In the genomic region with DNA sequence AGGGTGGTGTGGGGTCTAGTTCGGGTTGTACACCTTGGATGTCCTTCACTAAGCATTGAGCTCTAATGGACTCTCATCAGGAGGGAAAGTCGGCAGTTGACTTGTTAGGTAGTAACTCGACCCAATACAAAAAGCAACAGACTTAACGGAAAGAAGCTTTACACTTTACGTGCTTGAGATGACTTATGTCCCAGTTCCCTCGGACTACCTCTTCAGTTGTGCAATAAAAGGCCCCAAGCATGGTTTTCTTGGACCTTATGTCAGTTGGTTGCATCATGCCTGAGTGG, we compare ENCODE assay signal across 8 mouse cellular contexts. TPM values are rescaled to one million over a fixed set of nuclear protein-coding genes. Genes with fewer than 3 reads are reported as not detected.
DNase-seq lines count a peak whose midpoint lies in the region; ATAC-seq lines count a peak whose summit lies in the region.

No protein-coding gene starts in this region.

- H3K4me2 ChIP-seq in heart, embryonic 12.5 days, result peak overlapping the region; percentile 67
- H3K4me2 ChIP-seq in hindbrain, embryonic 13.5 days, result peak overlapping the region; percentile 88
- H3K4me2 ChIP-seq in midbrain, embryonic 11.5 days, result peak overlapping the region; percentile 83

- no peak for ATAC-seq in heart, embryonic 12.5 days (ENCODE audit: insufficient number of reproducible peaks, low FRiP score)
- peak; percentile 3 for ATAC-seq in activated CD4-positive, CD25-positive, alpha-beta regulatory T cell, adult 4 months
- no peak for ATAC-seq in hindbrain, embryonic 13.5 days (ENCODE audit: low FRiP score)
- no peak for ATAC-seq in midbrain, embryonic 11.5 days (ENCODE audit: low FRiP score)

- H3K4me1 ChIP-seq in heart, embryonic 12.5 days (replicated peaks), result peaks cover 36% of the 10 kb centered on the region
- H3K4me1 ChIP-seq in hindbrain, embryonic 13.5 days (replicated peaks), result peaks cover 52% of the 10 kb centered on the region
- H3K4me1 ChIP-seq in midbrain, embryonic 11.5 days (ENCODE audit: control insufficient read depth, insufficient read depth, low read length), result peaks cover 23% of the 10 kb centered on the region

- WGBS in heart, embryonic 12.5 days, result under 1% methylated on average over 6 of the region's 6 CpGs
- 0% methylated on average over 6 of the region's 6 CpGs for WGBS in hindbrain, embryonic 13.5 days
- 0% methylated on average over 6 of the region's 6 CpGs for WGBS in midbrain, embryonic 11.5 days

- H3K27ac ChIP-seq in heart, embryonic 12.5 days (ENCODE audit: poor library complexity, severe bottlenecking), result peak overlapping the region; percentile 99
- peak overlapping the region; percentile 100 for H3K27ac ChIP-seq in hindbrain, embryonic 13.5 days
- H3K27ac ChIP-seq in midbrain, embryonic 11.5 days (ENCODE audit: low read depth, low read length), result peak overlapping the region; percentile 99

- peaks cover 13% of the 10 kb centered on the region for H3K36me3 ChIP-seq in heart, embryonic 12.5 days
- peaks cover 8% of the 10 kb centered on the region for H3K36me3 ChIP-seq in hindbrain, embryonic 13.5 days
- H3K36me3 ChIP-seq in midbrain, embryonic 11.5 days (ENCODE audit: control insufficient read depth, insufficient read depth, low read length), result peaks cover 6% of the 10 kb centered on the region; the same call in 1 of the 2 replicates

- no peaks in the 10 kb centered on the region for H3K9me3 ChIP-seq in heart, embryonic 12.5 days (replicated peaks)
- H3K9me3 ChIP-seq in hindbrain, embryonic 13.5 days, result no peaks in the 10 kb centered on the region
- H3K9me3 ChIP-seq in midbrain, embryonic 11.5 days (ENCODE audit: control insufficient read depth, low read length), result no peaks in the 10 kb centered on the region

- no peak for DNase-seq in heart, postnatal 4 days
- no peak for DNase-seq in midbrain, embryonic 11.5 days (ENCODE audit: low spot score, missing footprints)
- DNase-seq in urinary bladder, postnatal 10 days (ENCODE audit: low spot score), result no peak
- DNase-seq in thymus, postnatal 14 days, result no peak
- DNase-seq in B cell, adult 2 months, result no peak

- peak overlapping the region; percentile 96 for H3K9ac ChIP-seq in heart, embryonic 12.5 days
- H3K9ac ChIP-seq in hindbrain, embryonic 13.5 days, result peak overlapping the region; percentile 99
- H3K9ac ChIP-seq in midbrain, embryonic 11.5 days (ENCODE audit: low read length), result peak overlapping the region; percentile 97

- H3K27me3 ChIP-seq in heart, embryonic 12.5 days (replicated peaks), result no peaks in the 10 kb centered on the region
- no peaks in the 10 kb centered on the region for H3K27me3 ChIP-seq in hindbrain, embryonic 13.5 days
- H3K27me3 ChIP-seq in midbrain, embryonic 11.5 days (ENCODE audit: control insufficient read depth, insufficient read depth, low read length), result no peaks in the 10 kb centered on the region

- H3K4me3 ChIP-seq in heart, embryonic 12.5 days, result peak overlapping the region; percentile 87
- peak overlapping the region; percentile 81 for H3K4me3 ChIP-seq in hindbrain, embryonic 13.5 days
- H3K4me3 ChIP-seq in midbrain, embryonic 11.5 days (ENCODE audit: low read depth, low read length), result peak overlapping the region; percentile 78

RNA-seq across cellular contexts. Expression of gene Btf3l4, which starts 0.4 kb away (rescaled TPM):
- polyA plus RNA-seq in heart, embryonic 12.5 days (2016; fragmentation: Nextera tagmentation; extraction: Ambion mirVana), result 182 and 186 TPM in 2 replicates
- total RNA-seq in heart, postnatal 4 days (2021), result 100 to 1,000 TPM; 130 to 132 TPM
- polyA plus RNA-seq in activated CD4-positive, CD25-positive, alpha-beta regulatory T cell, adult 4 months (2017; shearing (Covaris generic)), result 10 to 100 TPM; 72.3 to 73.4 TPM
- 218 and 222 TPM in 2 replicates for polyA plus RNA-seq in hindbrain, embryonic 13.5 days (2015; fragmentation: Nextera tagmentation; extraction: Ambion mirVana)
- polyA plus RNA-seq in midbrain, embryonic 11.5 days (2014; fragmentation: Nextera tagmentation; extraction: Ambion mirVana), result 284 and 311 TPM in 2 replicates

RNA-seq across cellular contexts. Expression of gene Txndc12, which starts 0.6 kb away (rescaled TPM):
- 138 and 141 TPM in 2 replicates for polyA plus RNA-seq in heart, embryonic 12.5 days (2016; fragmentation: Nextera tagmentation; extraction: Ambion mirVana)
- 10 to 100 TPM; 83.3 to 86.4 TPM for total RNA-seq in heart, postnatal 4 days (2021)
- polyA plus RNA-seq in activated CD4-positive, CD25-positive, alpha-beta regulatory T cell, adult 4 months (2017; shearing (Covaris generic)), result 10 to 100 TPM; 58.5 to 69.9 TPM
- 75.1 and 79.5 TPM in 2 replicates for polyA plus RNA-seq in hindbrain, embryonic 13.5 days (2015; fragmentation: Nextera tagmentation; extraction: Ambion mirVana)
- 112 and 113 TPM in 2 replicates for polyA plus RNA-seq in midbrain, embryonic 11.5 days (2014; fragmentation: Nextera tagmentation; extraction: Ambion mirVana)

RNA-seq across cellular contexts. Expression of gene Kti12, which starts 13.8 kb away (rescaled TPM):
- 25.9 and 30.8 TPM in 2 replicates for polyA plus RNA-seq in heart, embryonic 12.5 days (2016; fragmentation: Nextera tagmentation; extraction: Ambion mirVana)
- 10 to 100 TPM; 16.5 to 17.2 TPM for total RNA-seq in heart, postnatal 4 days (2021)
- 10 to 100 TPM; 12.7 to 13.4 TPM for polyA plus RNA-seq in activated CD4-positive, CD25-positive, alpha-beta regulatory T cell, adult 4 months (2017; shearing (Covaris generic))
- polyA plus RNA-seq in hindbrain, embryonic 13.5 days (2015; fragmentation: Nextera tagmentation; extraction: Ambion mirVana), result 28.3 and 31.3 TPM in 2 replicates
- 44.0 and 49.9 TPM in 2 replicates for polyA plus RNA-seq in midbrain, embryonic 11.5 days (2014; fragmentation: Nextera tagmentation; extraction: Ambion mirVana)

RNA-seq across cellular contexts. Expression of gene A730015C16Rik, which starts 14.6 kb away (rescaled TPM):
- 1.7 and 2.0 TPM in 2 replicates for polyA plus RNA-seq in heart, embryonic 12.5 days (2016; fragmentation: Nextera tagmentation; extraction: Ambion mirVana)
- total RNA-seq in heart, postnatal 4 days (2021), result not detected
- under 1 TPM in 1 of 2 experiments, not detected in 1; 0.29 TPM for polyA plus RNA-seq in activated CD4-positive, CD25-positive, alpha-beta regulatory T cell, adult 4 months (2017; shearing (Covaris generic))
- polyA plus RNA-seq in hindbrain, embryonic 13.5 days (2015; fragmentation: Nextera tagmentation; extraction: Ambion mirVana), result 1.5 and 1.7 TPM in 2 replicates
- 1.2 TPM in 2 replicates for polyA plus RNA-seq in midbrain, embryonic 11.5 days (2014; fragmentation: Nextera tagmentation; extraction: Ambion mirVana)

RNA-seq across cellular contexts. Expression of gene Rab3b, which starts 45.1 kb away (rescaled TPM):
- 6.7 and 7.2 TPM in 2 replicates for polyA plus RNA-seq in heart, embryonic 12.5 days (2016; fragmentation: Nextera tagmentation; extraction: Ambion mirVana)
- total RNA-seq in heart, postnatal 4 days (2021), result 1 to 10 TPM; 1.0 to 1.3 TPM
- not detected for polyA plus RNA-seq in activated CD4-positive, CD25-positive, alpha-beta regulatory T cell, adult 4 months (2017; shearing (Covaris generic))
- 104 and 108 TPM in 2 replicates for polyA plus RNA-seq in hindbrain, embryonic 13.5 days (2015; fragmentation: Nextera tagmentation; extraction: Ambion mirVana)
- 29.2 and 29.5 TPM in 2 replicates for polyA plus RNA-seq in midbrain, embryonic 11.5 days (2014; fragmentation: Nextera tagmentation; extraction: Ambion mirVana)
